In genomic region chr2:77745246-77745645, GRCm38 (mm10) we compare ENCODE assay signal across 23 mouse cellular contexts.
"Had no signal": no experiment of that assay in that cellular context is flagged by ENCODE, and none has a peak within 500 bp of the region (broad histone marks: within the 10 kb centered on the region; RNA-seq: fewer than 3 reads in every experiment).

No protein-coding gene starts in this region.

- H3K27me3 ChIP-seq: heart, embryonic 13.5 days; heart, embryonic 15.5 days; hindbrain, embryonic 13.5 days; hindbrain, embryonic 15.5 days; limb, embryonic 12.5 days had no signal

- H3K36me3 ChIP-seq: heart, embryonic 13.5 days; heart, embryonic 15.5 days; hindbrain, embryonic 13.5 days; hindbrain, embryonic 15.5 days; limb, embryonic 10.5 days; limb, embryonic 12.5 days had no signal

- H3K4me3 ChIP-seq: gastrocnemius, adult 2 months; heart, adult 2 months; heart, embryonic 13.5 days; heart, embryonic 15.5 days; hindbrain, embryonic 13.5 days; hindbrain, embryonic 15.5 days; layer of hippocampus, adult 2 months; left cerebral cortex, adult 2 months; limb, embryonic 10.5 days; limb, embryonic 12.5 days had no signal

- H3K27ac ChIP-seq: gastrocnemius, adult 2 months; heart, adult 2 months; heart, embryonic 13.5 days; heart, embryonic 15.5 days; hindbrain, embryonic 13.5 days; hindbrain, embryonic 15.5 days; hindbrain, postnatal 0 days; layer of hippocampus, adult 2 months; left cerebral cortex, adult 2 months; limb, embryonic 10.5 days; limb, embryonic 12.5 days had no signal

- DNase-seq: gastrocnemius, adult 2 months; gastrocnemius, postnatal 10 days; gastrocnemius, postnatal 25 days; heart, adult 11 months; heart, adult 2 months; heart, postnatal 14 days; heart, postnatal 36 days; kidney, adult 11 months; kidney, adult 2 months; kidney, postnatal 10 days; kidney, postnatal 25 days; kidney, postnatal 4 days had no signal

- ATAC-seq: hindbrain, postnatal 0 days; intestine, embryonic 16.5 days had no signal

- H3K4me2 ChIP-seq: heart, embryonic 11.5 days; heart, embryonic 13.5 days; heart, embryonic 15.5 days; hindbrain, embryonic 13.5 days; hindbrain, embryonic 15.5 days; limb, embryonic 12.5 days had no signal

- H3K4me1 ChIP-seq: heart, embryonic 13.5 days; heart, embryonic 15.5 days; hindbrain, embryonic 13.5 days; hindbrain, embryonic 15.5 days; limb, embryonic 10.5 days; limb, embryonic 12.5 days had no signal

- H3K9me3 ChIP-seq: heart, embryonic 13.5 days; heart, embryonic 15.5 days; hindbrain, embryonic 15.5 days; limb, embryonic 10.5 days; limb, embryonic 12.5 days had no signal

- H3K9ac ChIP-seq: heart, embryonic 13.5 days; heart, embryonic 15.5 days; hindbrain, embryonic 13.5 days; hindbrain, embryonic 15.5 days; limb, embryonic 12.5 days had no signal
